Mouse (Mus musculus) ovary, adult 18-20 months (tissue): ENCODE results near the gene Ap1b1.

ENCODE experiments used
- DNase-seq: peaks from one replicate; pipeline ENCODE4 v3.0.0; 2022; ENCODE audit warnings: low spot score, mixed read lengths

Gene Ap1b1

DNA sequence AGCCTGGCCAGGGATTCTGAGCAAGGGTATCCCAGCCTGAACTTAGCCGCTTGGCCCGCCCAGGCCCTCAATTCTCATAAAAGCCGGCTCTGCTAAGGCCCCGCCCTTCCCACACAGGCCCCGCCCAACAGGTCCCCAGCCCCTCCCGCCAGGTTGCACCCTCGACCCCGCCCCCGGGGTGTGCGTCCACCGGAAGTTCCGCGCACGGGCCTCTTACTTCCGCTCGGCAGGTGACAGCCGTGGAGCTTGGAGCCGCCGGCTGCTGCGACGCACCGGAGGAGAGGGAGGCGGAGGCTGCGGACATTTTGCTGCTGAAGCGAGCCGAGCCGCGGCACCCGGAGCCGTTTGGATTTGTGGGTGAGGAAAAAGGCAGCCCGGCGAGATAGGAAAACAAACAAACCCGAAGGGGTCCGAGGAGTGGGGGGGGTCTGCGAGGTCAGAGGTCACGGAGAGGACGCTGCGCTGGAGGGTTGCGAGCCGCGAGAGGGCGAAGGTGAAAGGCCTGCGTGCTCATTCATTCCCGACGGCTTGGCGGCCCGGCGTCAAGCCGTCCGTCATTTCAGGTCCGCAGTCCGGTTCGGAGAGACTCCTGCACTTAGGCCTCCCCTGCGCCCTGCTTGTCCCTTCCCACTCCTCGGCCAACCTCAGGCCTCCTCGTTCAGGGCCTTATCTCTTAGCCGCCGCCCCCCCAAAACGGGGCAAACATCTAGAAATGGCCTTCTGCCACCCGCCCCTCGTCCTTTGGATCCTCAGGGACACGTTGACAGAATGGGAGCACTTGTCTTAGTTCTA, at the start of gene Ap1b1:
Gene Ap1b1 (plus strand): TSS at position 130 of the 792 bp plus-strand sequence.
- DNase-seq: peak; percentile 82

DNA sequence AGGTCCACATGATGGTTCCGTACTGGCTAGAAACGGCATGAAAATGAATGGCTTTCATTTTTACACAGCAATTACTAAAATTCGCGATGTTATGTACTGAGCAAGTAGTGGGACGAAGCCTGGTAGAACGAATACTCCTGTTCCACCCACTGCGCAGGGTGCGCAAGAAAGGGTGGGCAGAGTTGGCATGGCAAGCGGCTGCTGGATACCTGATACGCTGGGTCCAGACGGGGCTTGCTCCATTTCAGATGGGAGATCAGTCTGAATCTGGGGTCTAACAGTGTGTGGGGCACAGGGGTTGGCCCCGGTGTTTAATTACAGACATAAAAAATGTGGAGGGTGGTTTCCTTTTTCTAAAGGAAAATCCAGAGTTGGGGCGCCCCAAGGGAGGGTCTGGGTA, 40.1 kb upstream of the Ap1b1 start:
- no peak for DNase-seq

DNA sequence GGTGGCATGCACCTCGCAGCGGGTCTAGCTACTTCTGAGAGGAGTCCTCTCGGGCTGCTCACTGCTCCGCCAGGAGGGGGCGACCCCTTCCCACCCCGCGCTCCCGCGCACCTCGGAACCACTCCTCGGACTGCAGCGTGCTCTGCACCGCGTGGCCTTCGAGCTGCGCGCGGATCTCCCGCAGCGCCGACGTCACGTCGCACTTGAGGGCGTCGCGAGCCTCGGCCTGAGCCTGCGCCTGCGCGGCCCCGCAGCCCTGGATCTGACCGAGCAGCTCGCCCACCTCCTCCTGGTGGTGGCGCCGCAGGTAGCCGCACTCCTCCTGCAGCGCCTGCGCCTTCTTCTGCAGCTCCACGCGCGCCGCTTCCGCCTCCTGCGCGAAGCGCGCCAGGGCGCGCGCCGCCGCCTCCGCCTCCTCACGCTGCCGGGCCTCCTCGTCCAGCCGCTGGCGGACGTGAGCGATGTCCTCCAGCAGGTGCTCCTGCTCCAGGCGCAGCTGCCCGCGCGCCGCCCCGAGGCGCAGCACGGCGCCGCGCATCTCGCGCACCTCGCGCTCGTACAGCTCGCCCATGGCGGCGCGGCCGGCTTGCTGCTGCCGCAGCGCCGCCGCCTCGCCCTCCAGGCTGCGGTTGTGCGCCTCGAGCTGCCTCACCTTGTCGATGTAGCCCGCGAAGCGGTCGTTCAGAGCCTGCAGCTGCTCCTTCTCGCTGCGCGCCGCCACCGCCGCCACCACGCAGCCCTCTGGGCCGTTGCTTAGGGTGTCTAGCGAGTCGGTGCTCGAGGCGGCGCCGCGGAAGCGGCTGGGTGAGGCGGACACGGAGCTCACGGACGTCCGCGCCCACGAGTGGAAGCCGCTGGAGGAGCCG, 39.4 kb upstream of the Ap1b1 start:
- DNase-seq: peak; percentile 15

DNA sequence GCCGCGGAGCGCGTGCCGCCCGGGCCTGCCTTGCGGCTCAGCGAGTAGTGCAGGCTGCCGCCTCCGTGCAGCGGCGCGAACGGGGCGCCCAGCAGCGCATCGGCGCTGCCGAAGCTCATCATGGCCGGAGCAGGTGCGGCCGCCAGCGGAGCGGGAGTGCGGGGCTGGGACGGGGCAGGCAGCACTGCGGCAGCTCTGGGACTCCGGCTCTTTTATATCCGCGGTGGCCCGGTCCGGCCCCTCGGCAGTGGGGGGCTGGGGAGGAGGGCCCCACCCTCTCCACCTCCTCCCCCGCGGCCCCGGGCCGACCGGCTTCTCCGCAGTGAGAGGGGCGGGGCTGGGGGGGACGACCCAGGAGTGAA, 38.8 kb upstream of the Ap1b1 start, which contains the start of gene Nefh:
Gene Nefh (minus strand): TSS at position 252 of the 362 bp plus-strand sequence.
- DNase-seq: no peak

DNA sequence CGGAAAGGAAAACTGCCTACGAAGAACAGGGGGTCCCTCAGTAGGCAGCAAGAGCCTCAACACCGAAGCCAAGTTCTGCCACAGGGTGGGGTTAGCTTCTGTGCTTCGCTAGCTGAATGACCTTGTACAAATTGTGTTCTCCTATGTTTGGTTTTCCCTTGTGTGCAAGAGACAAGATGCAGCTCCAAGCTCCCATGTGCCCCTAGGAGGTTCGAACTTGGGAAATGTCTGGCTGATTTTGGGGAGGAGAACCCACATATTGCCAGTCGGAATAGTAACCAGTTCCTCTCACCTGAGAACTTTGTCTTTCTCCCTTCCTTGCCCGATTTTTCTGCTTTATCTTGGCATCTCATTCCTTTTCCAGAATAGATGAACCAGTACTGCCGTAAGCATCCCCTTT, 37.8 kb upstream of the Ap1b1 start:
- DNase-seq: no peak

DNA sequence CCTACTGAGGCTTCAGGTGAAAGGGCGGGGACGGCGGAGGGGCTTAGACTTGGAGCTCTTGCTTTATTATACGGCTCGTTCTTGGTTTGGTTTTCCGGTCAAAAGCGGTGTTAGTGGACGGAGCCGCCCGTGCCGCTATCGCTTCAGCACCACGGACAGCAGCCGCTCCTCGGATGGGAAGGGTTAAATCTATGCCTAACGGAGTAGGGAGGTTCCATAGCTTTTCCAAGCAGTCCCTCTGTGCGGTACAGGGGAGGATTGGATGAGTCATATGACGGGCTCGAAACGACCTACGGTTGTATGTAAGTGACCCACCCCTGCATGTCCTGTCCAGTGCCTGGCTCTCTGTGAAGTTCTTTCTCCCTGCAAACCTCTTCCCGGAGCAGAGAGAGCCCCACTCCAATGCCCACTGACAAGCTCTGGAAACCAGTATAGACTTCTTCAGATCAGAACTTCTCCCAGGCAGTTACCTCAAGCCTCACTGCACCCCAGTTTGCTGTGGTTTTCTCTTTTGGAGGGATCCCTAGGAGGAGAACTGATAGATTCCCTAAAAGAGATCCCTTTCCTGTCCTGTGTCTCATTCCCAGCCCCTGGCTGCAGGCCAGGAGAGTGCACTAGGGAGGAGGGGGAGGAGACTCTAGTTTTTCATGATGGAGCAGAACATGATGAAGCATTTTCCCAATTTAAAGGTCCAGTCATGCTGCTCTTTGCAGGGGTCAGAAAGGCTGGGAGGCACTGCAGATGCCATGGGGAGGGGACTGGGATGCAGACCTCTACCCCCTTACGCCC, 37.2 kb upstream of the Ap1b1 start:
- DNase-seq: no peak

DNA sequence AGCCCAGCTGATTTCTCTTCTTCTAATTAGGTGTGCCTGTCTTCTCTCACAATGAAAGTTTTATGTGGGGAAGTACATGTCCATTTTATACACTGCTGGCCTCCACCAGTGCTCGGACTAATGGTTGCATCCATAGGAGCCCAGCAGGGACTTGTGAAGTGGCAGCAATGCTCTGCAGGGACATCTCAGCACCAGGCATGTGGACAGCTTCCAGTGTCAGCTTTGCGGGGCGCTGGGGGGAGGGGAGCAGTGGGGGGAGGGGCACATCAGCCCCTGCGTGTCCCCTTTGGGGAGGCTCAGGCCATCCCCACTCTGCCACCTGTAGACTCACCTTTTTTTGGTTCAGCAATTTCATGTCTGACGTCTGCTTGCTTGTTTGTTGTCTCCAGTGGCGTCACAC, 33.2 kb upstream of the Ap1b1 start:
- DNase-seq: no peak

DNA sequence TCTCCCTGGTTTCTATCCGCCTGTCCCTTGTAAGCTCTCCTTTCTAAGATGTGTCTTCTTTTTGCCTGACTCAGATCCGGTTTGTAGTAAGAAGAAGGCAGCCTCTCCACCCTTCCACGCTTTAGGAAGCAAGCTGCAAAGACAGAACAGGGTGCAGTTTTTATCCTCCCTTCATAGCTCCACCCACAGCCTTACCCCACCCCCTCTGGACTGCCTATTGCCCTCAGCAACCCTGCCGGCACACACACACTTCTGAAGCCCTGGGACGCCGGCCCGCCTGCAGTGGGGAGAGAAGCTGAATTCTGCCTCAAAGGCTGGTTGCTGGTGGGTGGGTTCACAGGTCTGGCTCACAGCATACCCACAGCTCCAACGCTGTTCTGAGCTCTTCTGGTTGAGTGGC, 32.7 kb upstream of the Ap1b1 start:
- no peak for DNase-seq

DNA sequence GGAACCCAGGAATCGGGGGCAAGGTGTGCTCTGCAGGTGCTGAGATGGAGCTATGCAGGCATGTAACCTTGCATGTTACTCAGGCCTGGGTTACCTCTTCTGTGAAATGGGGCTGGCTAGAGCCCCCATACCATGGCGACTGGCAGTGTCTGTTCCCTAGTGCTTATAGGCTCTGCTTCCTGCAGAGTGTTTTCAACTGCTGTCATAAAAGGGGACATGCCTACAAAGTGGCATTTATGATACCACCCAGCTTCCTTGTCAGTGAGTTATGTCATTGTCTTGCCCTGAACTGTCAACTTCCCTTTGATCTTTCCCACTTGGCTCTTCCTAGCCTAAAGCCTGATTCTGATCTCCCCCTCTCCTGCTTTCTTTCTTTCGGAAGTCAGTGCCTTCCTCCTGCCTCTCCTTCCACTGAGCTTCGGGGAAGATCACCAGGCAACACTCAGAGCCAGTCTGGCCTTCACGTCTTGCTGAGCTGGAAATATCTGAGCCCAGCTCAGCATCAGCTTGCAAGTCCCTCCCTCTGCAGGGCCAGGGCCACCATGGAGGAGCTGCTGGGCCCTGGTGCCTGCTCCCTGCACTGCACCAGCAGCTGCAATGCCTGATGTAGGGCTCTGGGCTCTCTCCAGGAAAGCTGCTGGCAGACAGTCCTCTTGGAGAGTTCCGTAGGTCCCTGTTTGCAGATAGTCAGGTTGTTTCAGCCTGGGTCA, 23.4 kb upstream of the Ap1b1 start:
- DNase-seq: no peak

DNA sequence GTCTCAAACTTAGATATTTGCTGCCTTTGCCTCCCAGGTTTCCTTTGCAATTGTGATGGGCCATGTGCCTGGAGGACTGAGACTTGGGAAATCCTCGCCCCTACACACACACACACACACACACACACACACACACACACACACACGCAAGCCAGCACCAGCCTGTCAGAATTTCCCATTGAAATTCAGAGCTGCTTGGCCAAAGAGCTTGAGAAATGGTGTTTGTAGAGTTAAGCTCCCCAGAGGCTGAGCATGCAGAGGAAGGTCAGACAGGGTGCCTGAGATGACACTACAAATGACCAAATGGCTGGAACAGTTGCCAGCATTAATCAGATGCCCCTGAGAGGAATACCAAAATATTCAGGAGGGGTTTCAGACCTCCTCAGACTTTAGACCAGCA, 20.3 kb upstream of the Ap1b1 start:
- no peak for DNase-seq

DNA sequence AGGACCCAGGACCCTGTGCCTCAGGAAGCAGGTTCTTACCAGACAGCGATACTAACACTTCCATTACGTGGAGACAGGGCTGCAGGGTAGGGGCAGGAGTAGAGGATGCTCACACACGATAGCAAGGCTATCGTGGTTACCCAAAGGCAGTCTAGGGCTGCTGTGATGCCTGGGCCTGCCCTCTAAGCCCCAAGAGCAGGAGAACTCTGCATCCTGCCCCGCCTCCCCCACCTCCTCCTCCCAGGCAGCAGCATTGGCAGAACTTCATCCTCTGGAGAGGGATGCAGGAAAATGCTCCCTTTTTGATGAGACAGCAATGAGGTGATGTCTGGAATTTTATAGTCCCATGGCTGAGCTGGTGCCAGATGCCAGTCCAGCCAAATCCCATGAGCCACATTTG, 19.7 kb upstream of the Ap1b1 start:
- no peak for DNase-seq

DNA sequence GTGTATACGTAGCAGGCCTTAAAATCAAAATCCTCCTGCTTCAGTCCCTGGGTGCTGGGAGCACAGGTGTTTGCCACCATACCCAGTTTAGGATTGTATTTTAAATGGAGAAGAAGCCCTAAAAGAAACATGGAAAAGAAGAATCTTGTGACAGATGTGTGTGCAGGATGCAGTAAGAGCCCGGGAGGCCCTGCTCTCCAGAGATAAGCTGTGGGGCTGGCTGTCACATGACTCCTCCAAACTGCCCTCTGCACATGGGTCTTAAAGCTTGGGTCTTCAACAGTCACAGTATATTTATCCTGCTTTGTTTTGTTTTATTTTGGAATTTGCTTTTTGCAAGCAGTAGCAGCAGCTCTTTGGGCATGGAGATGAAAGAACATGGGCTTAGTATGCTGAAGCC, 19.1 kb upstream of the Ap1b1 start:
- DNase-seq: no peak

DNA sequence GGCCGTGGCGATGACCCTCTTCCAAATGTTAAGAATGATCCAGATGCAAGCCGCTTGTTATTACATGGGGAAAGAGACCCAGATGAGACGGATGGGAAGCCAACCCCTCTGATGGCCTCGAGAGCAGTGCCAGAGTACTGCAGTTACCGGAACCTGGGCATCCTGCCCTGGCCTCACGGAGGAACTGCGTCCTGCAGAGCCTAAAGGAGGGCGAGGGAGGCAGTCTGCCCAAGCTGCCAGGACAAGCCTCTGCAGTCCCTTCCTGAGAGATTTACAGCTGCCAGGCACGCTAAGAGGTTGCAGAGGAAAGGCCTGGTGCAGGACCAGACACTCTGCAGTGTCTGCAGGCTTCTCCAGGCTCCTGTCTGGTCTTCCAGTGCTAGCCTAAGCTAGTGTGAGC, 18.2 kb upstream of the Ap1b1 start:
- no peak for DNase-seq

DNA sequence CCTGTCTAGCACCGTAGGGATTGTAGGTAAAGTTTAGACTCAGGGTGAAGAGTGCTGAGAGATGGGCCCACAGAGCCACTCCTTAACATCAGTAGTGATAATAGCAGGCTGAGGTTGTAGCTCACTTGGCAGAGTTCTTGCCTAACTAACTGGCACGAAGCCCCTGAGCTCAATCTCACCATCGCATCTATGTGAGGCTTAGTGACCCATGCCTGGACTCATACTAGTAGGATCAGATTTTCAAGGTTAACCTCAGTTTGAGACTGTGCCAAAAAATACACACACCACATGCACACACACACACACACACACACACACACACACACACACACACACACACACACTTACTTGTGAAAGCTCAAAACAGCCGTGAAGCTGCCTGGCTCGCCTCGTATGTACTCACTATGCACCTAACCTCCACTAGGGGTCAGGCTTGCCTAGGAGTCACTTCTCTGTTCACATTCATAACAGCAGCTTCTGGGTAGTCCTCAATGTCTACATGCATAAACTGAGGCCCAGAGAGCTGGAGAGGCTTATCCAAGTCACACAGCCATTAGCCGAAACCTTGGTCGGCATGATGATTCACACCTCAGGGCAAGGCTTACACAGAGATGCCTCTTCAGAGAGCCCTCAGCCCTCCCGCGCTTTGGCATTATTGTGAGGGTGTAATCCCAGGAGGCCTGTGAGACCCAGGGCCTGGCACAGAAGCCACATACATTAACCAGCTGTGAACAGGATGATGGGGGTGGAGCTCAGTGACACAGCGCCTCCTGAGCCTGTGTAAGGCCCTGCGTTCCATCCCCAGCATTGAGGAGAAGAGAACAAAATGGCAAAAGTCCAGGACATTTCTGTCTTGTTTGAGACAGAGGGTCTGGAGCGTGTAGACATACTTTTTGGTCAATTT, 13.4 kb upstream of the Ap1b1 start:
- no peak for DNase-seq

DNA sequence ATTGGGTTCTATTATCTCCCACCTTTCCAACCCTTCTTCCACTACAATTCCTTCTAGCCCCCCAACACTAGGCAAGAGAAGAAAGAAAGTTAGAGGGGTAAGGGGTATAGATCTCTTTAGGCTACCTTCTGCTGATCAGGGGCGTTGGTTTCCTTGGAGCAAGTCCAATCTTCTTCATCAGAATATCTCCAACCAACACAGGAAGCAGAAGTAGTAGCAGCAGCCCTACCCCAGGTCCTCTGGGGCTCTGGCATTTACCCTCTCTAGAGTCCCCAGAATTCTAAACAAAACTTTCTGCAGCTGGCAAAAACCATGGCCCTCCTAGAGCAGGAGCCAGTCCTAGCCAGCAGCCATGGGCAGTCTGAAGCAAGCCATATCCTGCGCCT, 12.8 kb upstream of the Ap1b1 start:
- no peak for DNase-seq

DNA sequence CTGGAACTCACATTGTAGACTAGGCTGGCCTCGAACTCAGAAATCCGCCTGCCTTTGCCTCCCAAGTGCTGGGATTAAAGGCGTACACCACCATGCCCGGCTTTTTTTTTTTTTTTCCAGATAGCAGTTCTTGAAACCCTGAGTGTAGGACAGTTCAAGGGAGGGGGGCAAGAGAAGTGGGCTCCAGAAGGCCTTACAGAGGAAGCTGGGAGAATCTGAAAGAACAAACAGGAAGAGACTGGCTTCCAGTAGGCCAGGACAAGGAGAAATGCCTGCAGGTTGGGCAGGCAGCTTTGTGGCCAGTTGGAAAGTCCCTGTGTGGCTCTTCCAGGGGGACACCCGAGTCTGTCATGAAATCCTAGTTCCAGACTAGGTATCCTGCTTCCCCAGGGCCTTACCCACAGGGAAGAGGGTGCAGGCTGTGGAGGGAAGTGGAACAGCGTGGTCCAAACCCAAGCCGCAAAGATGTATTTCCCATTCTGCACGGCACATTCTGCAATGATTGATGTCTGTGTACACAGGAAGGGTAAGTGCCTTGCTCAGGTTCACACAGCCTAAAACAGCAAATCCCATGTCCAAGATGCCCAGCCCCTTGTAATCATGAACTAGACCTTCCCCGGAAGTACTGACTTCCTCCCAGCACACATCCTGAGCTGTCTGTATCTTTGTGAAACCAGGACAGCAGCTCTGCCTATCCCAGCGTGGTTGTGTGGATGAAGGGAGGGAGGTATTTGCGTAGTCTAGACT, 12.1 kb upstream of the Ap1b1 start:
- DNase-seq: no peak

DNA sequence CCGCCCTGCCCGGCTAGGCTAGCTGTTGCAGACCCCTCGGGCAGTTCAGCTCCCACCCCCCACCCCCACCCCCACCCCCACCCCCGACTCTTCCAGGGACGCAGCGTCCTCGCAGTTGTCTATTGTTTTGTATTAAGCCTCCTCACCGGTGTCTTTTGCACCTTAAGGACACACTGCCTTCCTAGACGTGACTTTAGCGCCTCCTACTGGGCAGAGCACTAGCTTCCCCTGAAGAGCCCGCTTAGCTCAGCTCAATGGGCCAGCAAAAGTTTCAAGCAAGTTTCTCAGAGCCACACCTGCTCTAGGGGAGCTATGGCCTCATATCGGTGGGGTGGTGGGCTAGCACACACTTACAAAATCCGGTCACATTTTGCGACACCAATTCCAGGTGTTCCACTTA, 11.0 kb upstream of the Ap1b1 start:
- DNase-seq: no peak

DNA sequence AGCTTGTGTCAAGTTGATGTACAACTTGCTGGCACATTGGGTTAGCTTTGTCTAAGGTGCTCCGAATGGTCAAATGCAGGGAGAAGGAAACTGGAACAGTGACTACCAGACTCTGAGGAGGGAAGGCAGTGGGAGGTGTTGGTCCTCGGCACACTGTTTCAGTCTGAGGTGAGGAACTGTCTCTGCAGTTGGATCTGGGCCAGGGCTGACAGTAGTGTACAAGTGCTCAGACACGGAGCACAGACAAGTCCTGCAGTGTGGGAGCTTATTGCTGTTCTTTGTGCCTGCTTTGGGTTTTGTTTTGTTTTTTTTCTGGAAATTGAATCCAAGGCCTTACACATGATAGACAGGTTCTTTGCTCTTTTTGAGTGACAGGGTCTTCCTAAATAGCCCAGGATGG, 3.6 kb upstream of the Ap1b1 start:
- DNase-seq: no peak

DNA sequence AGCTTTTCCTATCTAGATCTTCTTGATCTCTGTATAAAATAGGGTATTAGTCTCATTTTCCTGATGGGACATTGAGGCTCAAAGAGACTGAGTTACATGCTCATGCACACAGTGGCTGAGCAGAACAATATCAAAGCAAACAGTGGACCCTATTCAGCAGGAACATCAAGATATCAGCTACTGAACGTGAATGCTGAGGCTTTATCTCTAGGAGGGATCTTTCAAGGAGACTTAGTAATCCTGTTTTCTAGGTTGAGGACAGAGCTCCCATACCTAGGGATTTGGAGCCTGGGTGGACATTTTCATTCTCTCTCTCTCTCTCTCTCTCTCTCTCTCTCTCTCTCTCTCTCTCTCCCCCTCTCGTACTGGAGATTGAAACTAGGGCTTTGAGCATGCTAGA, 3.1 kb upstream of the Ap1b1 start:
- no peak for DNase-seq

DNA sequence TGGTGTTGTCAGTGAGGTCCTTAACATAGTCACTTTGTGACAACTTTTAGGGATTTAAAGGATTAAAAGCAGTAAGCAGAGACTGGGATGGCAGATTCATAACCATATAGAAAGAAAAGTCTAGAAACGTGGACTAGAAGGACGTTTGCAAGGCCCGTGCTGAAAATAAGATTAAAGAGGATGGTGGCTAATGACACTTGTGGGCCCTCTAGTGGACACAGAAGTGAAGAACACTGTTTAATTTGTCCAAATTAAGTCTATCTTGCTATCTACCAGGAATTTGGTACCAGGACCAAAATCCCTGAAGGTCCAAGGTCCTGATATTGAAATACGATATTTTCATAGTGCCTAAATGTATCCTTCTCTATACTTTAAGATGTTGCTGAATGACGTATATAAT, 2.4 kb upstream of the Ap1b1 start:
- DNase-seq: no peak
